In the genomic region with DNA sequence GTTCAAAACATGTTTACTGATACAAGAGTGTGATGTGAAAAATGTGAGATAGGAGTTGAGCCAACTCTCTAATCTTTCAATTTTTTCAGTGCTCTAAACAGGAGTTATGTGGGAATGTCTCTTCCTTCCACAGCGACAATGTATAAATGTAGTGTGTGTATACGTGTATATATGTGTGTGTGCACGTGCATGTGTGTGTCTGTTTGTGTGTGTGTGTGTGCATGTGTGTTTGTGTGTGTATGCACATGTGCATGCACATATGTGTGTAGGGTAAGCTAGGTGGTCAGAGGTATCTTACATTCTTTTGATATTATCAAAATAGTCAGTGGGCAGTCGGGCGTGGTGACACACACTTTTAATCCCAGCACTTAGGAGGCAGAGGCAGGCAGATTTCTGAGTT, we compare ENCODE assay signal across 19 mouse cellular contexts.
A peak's percentile ranks its signal among the peaks of the same experiment; 100 is the strongest.
DNase-seq lines count a peak whose midpoint lies in the region; ATAC-seq lines count a peak whose summit lies in the region.
"Had no signal": no experiment of that assay in that cellular context is flagged by ENCODE, and none has a peak within 500 bp of the region (broad histone marks: within the 10 kb centered on the region; RNA-seq: fewer than 3 reads in every experiment).

No protein-coding gene starts in this region.

- H3K27ac ChIP-seq in limb, embryonic 11.5 days (replicated peaks; ENCODE audit: low read depth, low read length) = no peak overlapping the region
- no peak overlapping the region for H3K27ac ChIP-seq in limb, embryonic 10.5 days
- no peak overlapping the region for H3K27ac ChIP-seq in midbrain, embryonic 11.5 days (ENCODE audit: low read depth, low read length)
- no peak overlapping the region for H3K27ac ChIP-seq in midbrain, embryonic 14.5 days (replicated peaks; ENCODE audit: low read depth, low read length)

- no peak overlapping the region for H3K4me3 ChIP-seq in limb, embryonic 11.5 days (ENCODE audit: low read depth, low read length)
- no peak overlapping the region for H3K4me3 ChIP-seq in limb, embryonic 10.5 days
- H3K4me3 ChIP-seq in midbrain, embryonic 11.5 days (ENCODE audit: low read depth, low read length) = no peak overlapping the region
- H3K4me3 ChIP-seq in midbrain, embryonic 14.5 days (replicated peaks; ENCODE audit: low read depth, low read length) = no peak overlapping the region

- 0 out of 2 replicates have a peak, but pooled peaks have one; percentile 62 for ATAC-seq in limb, embryonic 11.5 days (ENCODE audit: insufficient number of reproducible peaks, low FRiP score, low TSS enrichment, low read depth)
- ATAC-seq in midbrain, embryonic 11.5 days (ENCODE audit: low FRiP score) = no peak
- no peak for ATAC-seq in midbrain, embryonic 14.5 days (ENCODE audit: low FRiP score, low TSS enrichment)
- ATAC-seq: activated CD4-positive, CD25-positive, alpha-beta regulatory T cell, adult 4 months; CD4-positive, CD25-positive, alpha-beta regulatory T cell, adult 4 months; Patski had no signal

- no peaks in the 10 kb centered on the region for H3K36me3 ChIP-seq in limb, embryonic 11.5 days (ENCODE audit: control insufficient read depth, insufficient read depth, low read length)
- H3K36me3 ChIP-seq in limb, embryonic 10.5 days = no peaks in the 10 kb centered on the region
- H3K36me3 ChIP-seq in midbrain, embryonic 11.5 days (ENCODE audit: control insufficient read depth, insufficient read depth, low read length) = no peaks in the 10 kb centered on the region
- H3K36me3 ChIP-seq in midbrain, embryonic 14.5 days (ENCODE audit: control insufficient read depth, insufficient read depth, low read length) = no peaks in the 10 kb centered on the region
- H3K36me3 ChIP-seq: G1E had no signal

- no peaks in the 10 kb centered on the region for H3K27me3 ChIP-seq in limb, embryonic 11.5 days (ENCODE audit: control insufficient read depth, insufficient read depth, low read length)
- no peaks in the 10 kb centered on the region for H3K27me3 ChIP-seq in limb, embryonic 10.5 days (ENCODE audit: low read depth, poor library complexity, severe bottlenecking)
- H3K27me3 ChIP-seq in midbrain, embryonic 11.5 days (ENCODE audit: control insufficient read depth, insufficient read depth, low read length) = no peaks in the 10 kb centered on the region
- no peaks in the 10 kb centered on the region for H3K27me3 ChIP-seq in midbrain, embryonic 14.5 days (ENCODE audit: control insufficient read depth, insufficient read depth, low read length)
- H3K27me3 ChIP-seq: CH12.LX, Patski had no signal

- no peaks in the 10 kb centered on the region for H3K9me3 ChIP-seq in limb, embryonic 11.5 days (ENCODE audit: control insufficient read depth, low read length)
- no peaks in the 10 kb centered on the region for H3K9me3 ChIP-seq in limb, embryonic 10.5 days (replicated peaks)
- no peaks in the 10 kb centered on the region for H3K9me3 ChIP-seq in midbrain, embryonic 11.5 days (ENCODE audit: control insufficient read depth, low read length)
- no peaks in the 10 kb centered on the region for H3K9me3 ChIP-seq in midbrain, embryonic 14.5 days (ENCODE audit: control insufficient read depth, low read length)

- no peaks in the 10 kb centered on the region for H3K4me1 ChIP-seq in limb, embryonic 11.5 days (ENCODE audit: control insufficient read depth, insufficient read depth, low read length)
- no peaks in the 10 kb centered on the region for H3K4me1 ChIP-seq in limb, embryonic 10.5 days
- no peaks in the 10 kb centered on the region for H3K4me1 ChIP-seq in midbrain, embryonic 11.5 days (ENCODE audit: control insufficient read depth, insufficient read depth, low read length)
- H3K4me1 ChIP-seq in midbrain, embryonic 14.5 days (ENCODE audit: control insufficient read depth, insufficient read depth, low read length) = no peaks in the 10 kb centered on the region

- no peak overlapping the region for H3K9ac ChIP-seq in limb, embryonic 11.5 days (ENCODE audit: low read length)
- H3K9ac ChIP-seq in midbrain, embryonic 11.5 days (ENCODE audit: low read length) = no peak overlapping the region
- H3K9ac ChIP-seq in midbrain, embryonic 14.5 days (replicated peaks; ENCODE audit: low read length) = no peak overlapping the region

- H3K4me2 ChIP-seq in limb, embryonic 11.5 days (ENCODE audit: low read depth, severe bottlenecking) = no peak overlapping the region
- no peak overlapping the region for H3K4me2 ChIP-seq in midbrain, embryonic 11.5 days
- H3K4me2 ChIP-seq in midbrain, embryonic 14.5 days (ENCODE audit: low read length) = no peak overlapping the region

- DNase-seq in limb, embryonic 11.5 days (ENCODE audit: low spot score) = no peak
- no peak for DNase-seq in limb, embryonic 10.5 days (ENCODE audit: low spot score)
- peak; percentile 75 for DNase-seq in midbrain, embryonic 11.5 days (ENCODE audit: low spot score, missing footprints)
- DNase-seq in midbrain, embryonic 14.5 days = no peak
- DNase-seq: adrenal gland, adult 2 months; adrenal gland, adult 8-10 months; adrenal gland, postnatal 10 days; adrenal gland, postnatal 14 days; adrenal gland, postnatal 25 days; adrenal gland, postnatal 36 days; B cell, adult 2 months; cerebellum, adult 11 months; cerebellum, adult 11-12 months; cerebellum, adult 18-20 months had no signal

- WGBS in limb, embryonic 11.5 days = 90% methylated on average over 5 of the region's 5 CpGs
- 93% methylated on average over 5 of the region's 5 CpGs for WGBS in limb, embryonic 10.5 days
- 92% methylated on average over 5 of the region's 5 CpGs for WGBS in midbrain, embryonic 11.5 days
- WGBS in midbrain, embryonic 14.5 days = 95% methylated on average over 5 of the region's 5 CpGs
